Mouse (Mus musculus): ENCODE measurements around the gene Hivep3. TPM values are rescaled to one million over a fixed set of nuclear protein-coding genes. Genes with fewer than 3 reads are reported as not detected.
A peak's percentile ranks its signal among the peaks of the same experiment; 100 is the strongest.

The Hivep3 gene
- polyA plus RNA-seq, 1 experiment from 2014 or later, result 17.1 TPM

DNA sequence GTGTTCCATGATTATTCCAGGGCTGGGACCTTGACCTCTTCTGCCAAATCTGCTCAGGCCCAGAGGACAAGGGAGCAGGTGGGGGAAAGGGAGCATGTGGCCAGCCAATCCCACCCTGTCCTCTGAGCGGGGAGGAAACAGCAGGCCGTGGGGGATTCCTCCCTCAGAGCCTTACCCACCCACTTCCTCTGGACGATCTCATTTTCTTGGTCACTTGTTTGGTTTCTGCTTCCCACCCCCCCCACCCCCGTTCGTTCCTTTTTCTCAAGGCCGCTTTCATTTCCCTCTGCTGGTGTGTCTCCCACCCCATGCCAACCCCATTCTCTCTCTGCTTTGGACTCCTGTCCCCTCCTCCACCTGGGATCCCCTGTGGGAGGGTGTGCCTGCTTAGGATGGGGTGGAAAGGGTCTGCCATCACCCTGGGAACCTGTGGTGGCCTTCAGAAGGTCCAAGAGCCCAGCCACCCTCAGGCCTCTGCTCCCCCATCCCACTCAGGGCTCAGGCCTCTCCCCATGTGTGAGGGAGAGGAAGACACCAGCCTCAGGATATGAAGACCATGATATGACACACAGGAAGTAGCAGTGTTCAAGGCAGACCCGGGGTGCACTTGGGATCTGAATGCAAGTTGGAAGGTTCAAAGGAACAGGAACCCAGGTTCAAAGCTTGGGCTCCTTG lies 244.4 kb downstream of the Hivep3 start:
- no peak overlapping the region for H3K9ac ChIP-seq (replicated peaks; ENCODE audit: low read length)
- ATAC-seq (ENCODE audit: low FRiP score, low TSS enrichment) (no peak), DNase-seq (no peak)
- H3K36me3 ChIP-seq (ENCODE audit: control insufficient read depth, insufficient read depth, low read length), result no peaks in the 10 kb centered on the region
- H3K4me3 ChIP-seq (replicated peaks; ENCODE audit: low read depth, low read length), result no peak overlapping the region
- H3K9me3 ChIP-seq (ENCODE audit: control insufficient read depth, low read length), result no peaks in the 10 kb centered on the region
- H3K4me2 ChIP-seq (ENCODE audit: low read length), result no peak overlapping the region
- H3K4me1 ChIP-seq (ENCODE audit: control insufficient read depth, insufficient read depth, low read length), result 0 out of 2 replicates have a peak, but pooled peaks cover 6% of the 10 kb centered on the region
- WGBS, result 88% methylated on average over 7 of the region's 7 CpGs
- H3K27me3 ChIP-seq (ENCODE audit: control insufficient read depth, insufficient read depth, low read length), result no peaks in the 10 kb centered on the region
- H3K27ac ChIP-seq (replicated peaks; ENCODE audit: low read depth, low read length), result no peak overlapping the region

DNA sequence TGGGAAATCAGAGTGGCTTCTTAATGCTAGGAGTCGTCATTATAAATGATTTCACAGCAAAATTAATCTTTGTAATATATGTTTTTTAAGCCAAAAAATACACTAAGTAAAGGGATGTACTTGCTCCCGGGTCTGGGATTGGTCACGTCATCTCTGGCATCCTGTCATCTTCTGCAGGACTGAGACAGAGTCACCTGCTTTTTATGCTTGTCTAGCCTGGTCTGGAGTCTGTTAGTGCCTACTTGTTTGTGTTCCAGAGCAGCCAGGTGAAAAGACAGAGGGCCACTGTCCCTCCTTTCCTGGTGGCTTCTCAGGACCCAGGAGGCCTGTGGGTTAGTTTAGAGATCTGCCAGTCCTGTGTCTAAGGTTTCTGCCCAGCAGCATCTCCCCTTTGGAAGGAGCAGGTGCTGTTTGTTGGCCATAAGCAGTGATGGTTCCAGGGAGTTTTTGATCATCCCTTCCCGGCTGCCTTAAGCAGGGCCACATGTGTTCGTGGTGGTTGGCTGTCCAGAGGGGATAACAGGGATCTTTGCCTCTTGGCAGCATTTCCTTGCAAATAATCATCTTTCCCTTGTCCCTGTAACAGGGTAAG lies 245.8 kb downstream of the Hivep3 start:
- ATAC-seq (ENCODE audit: low FRiP score, low TSS enrichment) (no peak), DNase-seq (no peak)
- Histone ChIP-seq H3K36me3 (ENCODE audit: control insufficient read depth, insufficient read depth, low read length) (no peaks in the 10 kb centered on the region), H3K4me3 (replicated peaks; ENCODE audit: low read depth, low read length) (no peak overlapping the region), H3K9ac (replicated peaks; ENCODE audit: low read length) (no peak overlapping the region), H3K9me3 (ENCODE audit: control insufficient read depth, low read length) (no peaks in the 10 kb centered on the region), H3K4me1 (ENCODE audit: control insufficient read depth, insufficient read depth, low read length) (0 out of 2 replicates have a peak, but pooled peaks cover 6% of the 10 kb centered on the region), H3K27ac (replicated peaks; ENCODE audit: low read depth, low read length) (no peak overlapping the region), H3K27me3 (ENCODE audit: control insufficient read depth, insufficient read depth, low read length) (no peaks in the 10 kb centered on the region), H3K4me2 (ENCODE audit: low read length) (no peak overlapping the region)
- 70% methylated on average over 5 of the region's 5 CpGs for WGBS

DNA sequence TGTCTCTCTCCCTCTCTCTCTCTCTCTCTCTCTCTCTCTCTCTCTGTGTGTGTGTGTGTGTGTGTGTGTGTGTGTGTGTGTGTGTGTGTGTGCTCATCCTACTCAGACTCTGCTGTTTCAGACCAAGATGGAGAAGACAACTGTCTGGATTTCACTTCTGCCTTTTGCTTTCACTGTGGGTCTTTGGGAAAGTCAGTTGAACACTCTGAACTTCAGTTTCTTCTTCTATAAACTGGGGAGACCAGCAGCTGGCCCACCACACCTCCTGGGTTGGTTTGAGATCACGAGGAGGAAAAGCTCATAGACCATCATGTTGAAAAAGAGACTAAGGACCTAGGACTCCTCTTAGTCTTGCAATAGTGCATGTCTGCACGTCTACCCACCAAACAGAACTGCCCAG lies 246.3 kb downstream of the Hivep3 start:
- Histone ChIP-seq H3K4me1 (ENCODE audit: control insufficient read depth, insufficient read depth, low read length) (0 out of 2 replicates have a peak, but pooled peaks cover 6% of the 10 kb centered on the region), H3K27me3 (ENCODE audit: control insufficient read depth, insufficient read depth, low read length) (no peaks in the 10 kb centered on the region), H3K9ac (replicated peaks; ENCODE audit: low read length) (no peak overlapping the region), H3K4me2 (ENCODE audit: low read length) (no peak overlapping the region), H3K36me3 (ENCODE audit: control insufficient read depth, insufficient read depth, low read length) (no peaks in the 10 kb centered on the region), H3K9me3 (ENCODE audit: control insufficient read depth, low read length) (no peaks in the 10 kb centered on the region), H3K4me3 (replicated peaks; ENCODE audit: low read depth, low read length) (no peak overlapping the region), H3K27ac (replicated peaks; ENCODE audit: low read depth, low read length) (no peak overlapping the region)
- ATAC-seq (ENCODE audit: low FRiP score, low TSS enrichment), result no peak
- WGBS, result 66% methylated on average over 2 of the region's 2 CpGs
- DNase-seq, result no peak

DNA sequence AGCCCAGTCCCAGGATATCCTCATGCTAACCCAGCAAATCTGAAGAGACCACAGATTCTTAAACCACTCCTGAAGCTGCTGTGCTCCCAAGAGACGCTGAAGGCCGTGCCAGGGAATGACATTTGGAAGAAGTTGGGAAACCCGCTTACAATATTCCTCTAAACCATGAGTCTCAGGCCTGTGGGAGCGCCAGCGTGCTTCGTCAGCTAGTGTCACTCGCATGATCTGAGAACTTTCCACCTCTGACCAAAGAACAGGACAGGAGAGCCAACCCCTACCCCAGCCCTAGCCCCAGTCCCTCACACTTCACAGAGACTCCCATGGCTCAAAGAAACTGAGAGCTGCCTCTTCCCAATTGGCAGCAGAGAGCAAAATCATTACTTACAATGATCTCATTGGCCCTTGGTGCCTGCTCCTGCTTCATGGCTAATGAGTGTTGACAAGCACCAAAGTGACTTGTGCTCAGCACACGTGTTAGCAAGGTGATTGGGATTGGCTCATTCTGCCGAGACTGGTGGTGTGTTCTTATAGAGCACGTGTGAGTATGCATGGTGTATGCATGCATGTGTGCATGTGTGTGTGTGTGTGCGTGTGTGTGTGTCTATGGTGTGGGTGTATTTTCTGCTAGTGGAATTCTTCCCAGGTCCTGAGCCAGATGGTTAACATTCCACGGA lies 247.6 kb downstream of the Hivep3 start:
- no peak overlapping the region for H3K4me3 ChIP-seq (replicated peaks; ENCODE audit: low read depth, low read length)
- WGBS, result 87% methylated on average over 12 of the region's 12 CpGs
- H3K4me1 ChIP-seq (ENCODE audit: control insufficient read depth, insufficient read depth, low read length), result peaks cover 4% of the 10 kb centered on the region
- H3K27ac ChIP-seq (replicated peaks; ENCODE audit: low read depth, low read length), result no peak overlapping the region
- no peaks in the 10 kb centered on the region for H3K27me3 ChIP-seq (ENCODE audit: control insufficient read depth, insufficient read depth, low read length)
- no peak overlapping the region for H3K4me2 ChIP-seq (ENCODE audit: low read length)
- H3K9ac ChIP-seq (replicated peaks; ENCODE audit: low read length), result no peak overlapping the region
- ATAC-seq (ENCODE audit: low FRiP score, low TSS enrichment) (no peak), DNase-seq (no peak)
- H3K36me3 ChIP-seq (ENCODE audit: control insufficient read depth, insufficient read depth, low read length), result no peaks in the 10 kb centered on the region
- H3K9me3 ChIP-seq (ENCODE audit: control insufficient read depth, low read length), result no peaks in the 10 kb centered on the region

DNA sequence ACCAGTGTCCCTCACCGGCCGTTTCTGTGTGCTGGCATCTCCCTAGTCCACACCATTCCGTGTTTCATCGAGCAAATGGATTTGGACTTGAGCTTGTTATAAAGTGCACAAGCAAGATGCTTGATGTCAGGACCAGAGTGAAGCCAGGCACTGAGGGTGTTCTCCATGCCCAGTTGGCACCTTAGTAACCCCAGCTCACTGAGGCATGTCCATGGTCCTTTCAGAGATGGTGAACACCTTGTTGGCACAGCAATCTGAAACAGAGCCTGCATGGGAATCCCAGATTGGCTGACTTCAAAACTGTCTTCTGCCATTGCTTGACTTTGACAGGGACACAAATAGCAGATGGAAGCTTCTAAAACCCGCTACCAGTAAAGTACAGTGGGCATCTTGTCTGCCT lies 252.5 kb downstream of the Hivep3 start:
- Histone ChIP-seq H3K4me1 (ENCODE audit: control insufficient read depth, insufficient read depth, low read length) (peaks cover 18% of the 10 kb centered on the region), H3K9me3 (ENCODE audit: control insufficient read depth, low read length) (no peaks in the 10 kb centered on the region), H3K27me3 (ENCODE audit: control insufficient read depth, insufficient read depth, low read length) (no peaks in the 10 kb centered on the region), H3K9ac (replicated peaks; ENCODE audit: low read length) (no peak overlapping the region), H3K27ac (replicated peaks; ENCODE audit: low read depth, low read length) (peak overlapping the region; percentile 45; the same call in 1 of the 2 replicates), H3K4me3 (replicated peaks; ENCODE audit: low read depth, low read length) (no peak overlapping the region), H3K4me2 (ENCODE audit: low read length) (no peak overlapping the region), H3K36me3 (ENCODE audit: control insufficient read depth, insufficient read depth, low read length) (no peaks in the 10 kb centered on the region)
- no peak for DNase-seq
- 90% methylated on average over 5 of the region's 5 CpGs for WGBS
- no peak for ATAC-seq (ENCODE audit: low FRiP score, low TSS enrichment)

DNA sequence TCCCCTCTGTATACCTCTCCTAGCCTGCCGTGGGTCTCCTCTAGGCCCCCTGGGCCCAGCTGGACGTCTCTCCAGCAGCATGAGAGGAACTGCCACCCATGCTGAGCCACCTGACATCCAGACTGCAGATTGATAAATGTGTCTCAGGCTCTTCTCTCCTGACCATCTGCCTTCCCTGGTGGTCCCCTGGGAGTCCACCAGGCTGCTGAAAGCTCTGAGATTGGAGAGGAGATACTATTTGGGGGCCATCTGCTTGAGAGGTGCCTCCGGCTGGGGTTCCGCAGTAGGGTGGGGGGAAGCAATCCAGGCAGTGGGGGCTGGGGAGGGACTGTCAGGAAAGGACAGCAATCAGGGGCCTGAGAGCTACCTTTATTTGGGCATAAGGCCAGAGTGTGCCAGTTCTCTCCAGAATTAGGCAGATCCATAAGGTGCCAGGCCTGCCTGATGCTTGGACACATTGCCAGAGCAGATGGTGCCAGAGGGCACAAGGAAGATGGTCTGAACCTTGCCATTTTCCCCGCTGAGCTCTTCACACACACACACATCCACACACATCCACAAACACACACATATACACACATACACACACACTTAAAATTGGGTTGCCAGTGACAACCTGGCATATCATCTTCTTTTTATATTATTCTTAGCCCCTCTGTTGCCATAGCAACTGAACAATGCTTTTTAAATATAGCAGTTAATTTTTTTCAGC lies 253.2 kb downstream of the Hivep3 start:
- no peaks in the 10 kb centered on the region for H3K27me3 ChIP-seq (ENCODE audit: control insufficient read depth, insufficient read depth, low read length)
- ATAC-seq (ENCODE audit: low FRiP score, low TSS enrichment) (peak; percentile 59), DNase-seq (peak; percentile 64)
- no peaks in the 10 kb centered on the region for H3K9me3 ChIP-seq (ENCODE audit: control insufficient read depth, low read length)
- H3K36me3 ChIP-seq (ENCODE audit: control insufficient read depth, insufficient read depth, low read length), result no peaks in the 10 kb centered on the region
- no peak overlapping the region for H3K4me3 ChIP-seq (replicated peaks; ENCODE audit: low read depth, low read length)
- no peak overlapping the region for H3K9ac ChIP-seq (replicated peaks; ENCODE audit: low read length)
- WGBS, result 50% methylated on average over 5 of the region's 5 CpGs
- H3K4me2 ChIP-seq (ENCODE audit: low read length), result no peak overlapping the region
- H3K27ac ChIP-seq (replicated peaks; ENCODE audit: low read depth, low read length), result peak overlapping the region; percentile 45
- peaks cover 18% of the 10 kb centered on the region for H3K4me1 ChIP-seq (ENCODE audit: control insufficient read depth, insufficient read depth, low read length)

DNA sequence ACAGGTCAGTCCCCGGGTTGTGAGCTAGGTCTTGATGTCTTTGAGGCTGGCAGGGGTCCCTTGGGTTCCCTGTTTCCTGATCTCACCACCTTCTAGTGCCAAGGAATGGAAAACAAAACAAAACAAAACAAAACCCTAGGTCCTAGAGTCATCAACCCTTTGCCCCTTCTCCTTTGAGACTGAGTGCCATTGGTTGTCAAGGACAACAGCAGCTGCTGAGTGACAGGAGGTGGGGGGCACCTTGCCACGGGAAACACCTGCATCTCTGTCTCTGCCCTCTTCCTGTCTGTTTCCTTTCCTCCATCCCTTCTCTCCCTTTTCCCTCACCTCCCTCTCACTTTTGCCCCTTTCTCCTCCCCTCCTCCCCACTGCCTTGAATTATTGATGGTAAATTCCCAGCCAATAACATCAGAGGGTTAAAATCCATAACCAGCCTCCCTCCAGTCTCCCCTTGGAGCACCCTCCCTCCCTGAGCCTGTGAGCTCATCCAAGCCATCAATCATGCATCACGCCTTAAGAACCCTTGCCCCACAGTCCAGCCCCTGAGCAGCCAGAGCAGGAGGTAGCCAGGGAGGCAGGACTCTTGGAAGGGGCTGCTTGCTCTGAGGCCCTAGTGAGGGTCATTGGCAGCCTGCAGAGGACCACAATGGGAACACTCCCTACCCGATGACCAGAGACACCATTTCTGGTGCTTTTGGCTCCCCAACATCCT lies 253.9 kb downstream of the Hivep3 start:
- Histone ChIP-seq H3K27ac (replicated peaks; ENCODE audit: low read depth, low read length) (peak overlapping the region; percentile 20; the same call in 1 of the 2 replicates), H3K9me3 (ENCODE audit: control insufficient read depth, low read length) (no peaks in the 10 kb centered on the region), H3K4me2 (ENCODE audit: low read length) (no peak overlapping the region), H3K9ac (replicated peaks; ENCODE audit: low read length) (no peak overlapping the region), H3K4me1 (ENCODE audit: control insufficient read depth, insufficient read depth, low read length) (peaks cover 18% of the 10 kb centered on the region), H3K4me3 (replicated peaks; ENCODE audit: low read depth, low read length) (no peak overlapping the region), H3K27me3 (ENCODE audit: control insufficient read depth, insufficient read depth, low read length) (no peaks in the 10 kb centered on the region), H3K36me3 (ENCODE audit: control insufficient read depth, insufficient read depth, low read length) (no peaks in the 10 kb centered on the region)
- ATAC-seq (ENCODE audit: low FRiP score, low TSS enrichment), result no peak
- WGBS, result 35% methylated on average over 4 of the region's 4 CpGs
- peak; percentile 30 for DNase-seq

DNA sequence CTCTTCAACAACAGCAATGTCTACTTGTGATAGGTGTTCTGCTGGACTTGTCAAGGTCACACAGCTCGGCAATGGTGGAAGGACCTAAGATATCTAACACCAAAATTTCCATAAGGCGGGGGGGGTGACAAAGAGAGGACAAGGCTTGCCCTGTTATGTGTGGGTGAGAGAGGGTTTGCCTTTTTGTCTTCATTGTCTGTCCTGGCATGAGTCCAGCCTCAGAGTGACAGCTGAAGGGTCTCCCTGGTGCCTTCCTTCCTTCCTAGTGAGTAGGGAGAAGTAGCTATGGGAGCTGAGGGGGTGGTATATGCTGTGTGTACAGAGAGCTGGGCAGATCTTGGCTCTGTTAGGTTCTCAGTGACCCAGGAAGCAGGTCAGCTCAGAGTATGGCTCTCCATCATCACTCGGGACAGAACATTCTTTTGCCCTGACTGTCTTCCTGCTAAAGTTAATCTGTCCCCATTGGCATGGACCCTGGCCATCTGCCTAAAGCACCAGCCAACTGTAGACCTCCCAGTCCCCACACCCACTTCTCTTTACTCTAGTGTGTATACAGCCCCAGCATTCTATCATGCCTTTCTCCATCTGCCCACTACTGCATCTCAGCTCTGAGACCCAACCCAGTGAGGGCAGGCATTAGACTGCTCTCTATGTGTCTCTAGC lies 255.6 kb downstream of the Hivep3 start:
- H3K9ac ChIP-seq (replicated peaks; ENCODE audit: low read length), result no peak overlapping the region
- H3K36me3 ChIP-seq (ENCODE audit: control insufficient read depth, insufficient read depth, low read length), result no peaks in the 10 kb centered on the region
- 57% methylated on average over 3 of the region's 3 CpGs for WGBS
- no peak for DNase-seq
- no peak overlapping the region for H3K4me2 ChIP-seq (ENCODE audit: low read length)
- no peaks in the 10 kb centered on the region for H3K9me3 ChIP-seq (ENCODE audit: control insufficient read depth, low read length)
- H3K27me3 ChIP-seq (ENCODE audit: control insufficient read depth, insufficient read depth, low read length), result no peaks in the 10 kb centered on the region
- no peak overlapping the region for H3K27ac ChIP-seq (replicated peaks; ENCODE audit: low read depth, low read length)
- no peak overlapping the region for H3K4me3 ChIP-seq (replicated peaks; ENCODE audit: low read depth, low read length)
- H3K4me1 ChIP-seq (ENCODE audit: control insufficient read depth, insufficient read depth, low read length), result peaks cover 18% of the 10 kb centered on the region
- ATAC-seq (ENCODE audit: low FRiP score, low TSS enrichment), result no peak

Data from midbrain, embryonic 14.5 days (tissue).